Mouse (Mus musculus): ENCODE measurements at regions not wholly inside any gene's neighbourhood (a gene's known extent, or its start where the extent isn't known, plus 50 kb on each side); places are given as distances from the start of the nearest gene placed in this dataset.

GRCm38 (mm10) chr1:194345304-194346033 lies 272.5 kb upstream of the Plxna2 start:
- no peak for TF ChIP-seq CTCF (IDR thresholded peaks at IDR 0.05; ENCODE audit: borderline replicate concordance, extremely low read depth, insufficient read depth, insufficient read length)
- no peak for TF ChIP-seq POLR2A (IDR thresholded peaks at IDR 0.05; ENCODE audit: borderline replicate concordance, extremely low read depth, insufficient read depth, insufficient read length, poor library complexity, severe bottlenecking)
